Mouse (Mus musculus): Measurements from ENCODE around the gene Gpr108.

The Gpr108 gene

DNA sequence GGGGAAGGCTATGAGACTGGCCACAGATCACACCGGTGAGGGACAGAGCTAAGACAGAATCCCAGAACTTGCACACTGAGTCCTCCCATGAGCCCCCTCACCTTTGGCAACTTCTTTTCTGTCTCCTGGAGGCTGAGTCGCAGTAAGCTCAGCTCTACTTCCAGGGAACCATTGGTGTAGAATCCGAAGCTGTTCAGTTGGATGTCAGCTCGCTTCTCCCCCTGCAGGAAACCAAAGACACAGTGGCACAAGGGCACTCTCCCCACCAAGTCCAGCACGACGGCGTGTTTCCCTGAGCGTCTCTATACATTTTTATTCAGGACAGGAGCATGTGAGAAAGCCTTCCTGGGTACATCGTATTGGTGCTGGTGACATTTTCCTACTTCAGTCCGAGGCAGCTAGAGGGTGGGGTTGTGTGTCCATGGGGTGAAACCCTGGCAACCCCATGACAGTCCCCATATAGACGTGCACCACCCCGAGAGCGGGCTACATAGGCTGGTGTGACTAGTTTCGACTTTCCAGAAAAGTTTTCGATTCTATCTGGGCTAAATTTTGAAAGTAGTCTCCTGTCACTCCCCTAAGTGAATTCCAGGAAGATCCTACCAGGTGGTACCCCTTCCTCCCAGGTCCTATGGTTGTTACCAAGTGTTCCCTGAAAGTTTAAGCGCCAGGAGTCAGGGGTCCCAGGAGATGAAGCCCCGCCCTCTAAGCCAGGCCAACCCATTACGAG, 1.4 kb downstream of the Gpr108 start:
- peak; percentile 33 for DNase-seq (ENCODE audit: low read depth, low spot score)

DNA sequence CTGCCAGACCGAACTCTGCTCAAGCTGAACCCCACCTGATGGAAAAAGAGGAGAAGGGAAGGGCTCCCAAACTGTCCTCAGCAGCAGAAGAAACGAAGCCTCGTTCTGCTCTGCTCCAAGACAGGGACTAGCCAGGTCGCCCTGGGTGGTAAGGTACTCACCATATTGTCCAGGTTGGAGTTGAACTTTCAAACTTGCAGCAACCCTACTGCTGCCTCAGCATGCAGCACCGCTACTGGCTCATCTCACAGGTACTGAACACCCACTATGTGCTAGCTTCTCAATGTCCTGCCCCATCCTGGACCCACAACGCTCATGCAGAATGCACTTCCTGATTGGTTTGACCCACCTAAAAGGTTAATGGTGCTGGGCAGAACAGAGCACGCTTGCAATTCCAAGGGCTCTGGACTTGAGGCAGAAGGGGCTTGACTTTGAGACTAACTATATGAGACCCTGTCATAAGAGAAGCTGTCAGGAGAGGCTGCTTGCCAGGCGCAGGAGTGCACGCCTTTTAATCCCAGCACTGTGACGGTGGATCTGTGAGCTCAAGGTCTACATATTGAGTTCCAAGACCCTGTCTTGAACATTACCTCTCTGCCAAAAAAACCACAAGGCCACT, 2.8 kb downstream of the Gpr108 start:
- no peak for DNase-seq (ENCODE audit: low read depth, low spot score)

DNA sequence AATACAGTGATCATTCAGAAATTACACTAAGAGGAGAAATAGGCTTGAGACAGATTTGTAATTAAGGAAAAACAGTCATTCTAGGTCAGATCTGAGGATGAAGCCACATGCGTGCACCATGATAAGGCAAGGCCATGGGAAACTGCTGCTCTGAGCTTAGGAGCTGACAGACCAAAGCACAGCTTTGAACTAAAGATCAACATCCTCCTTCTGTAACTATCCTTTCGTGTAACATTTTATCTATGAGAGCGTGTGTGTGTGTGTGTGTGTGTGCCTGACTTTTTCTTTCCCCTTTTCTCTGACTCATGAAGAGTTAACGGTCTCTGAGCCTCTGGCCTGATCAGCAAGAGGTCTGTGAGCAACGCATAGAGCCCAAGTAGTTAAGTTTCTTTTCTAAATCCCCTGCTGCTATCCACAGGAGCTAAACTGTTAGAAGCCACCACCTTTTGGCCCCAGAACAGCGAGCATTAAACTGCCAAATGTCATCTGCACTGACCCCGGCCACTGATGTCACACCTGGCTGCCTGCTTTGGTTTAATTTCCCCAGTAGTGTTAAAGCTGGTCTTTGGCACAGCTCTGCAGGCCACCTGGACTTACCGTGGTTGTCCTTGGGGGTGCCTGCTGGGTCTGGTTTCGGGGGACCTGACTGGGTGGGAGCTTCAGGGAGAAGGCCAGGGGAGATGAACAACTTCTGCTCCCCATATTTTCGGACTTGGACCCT, 4.4 kb downstream of the Gpr108 start:
- DNase-seq (ENCODE audit: low read depth, low spot score): no peak

DNA sequence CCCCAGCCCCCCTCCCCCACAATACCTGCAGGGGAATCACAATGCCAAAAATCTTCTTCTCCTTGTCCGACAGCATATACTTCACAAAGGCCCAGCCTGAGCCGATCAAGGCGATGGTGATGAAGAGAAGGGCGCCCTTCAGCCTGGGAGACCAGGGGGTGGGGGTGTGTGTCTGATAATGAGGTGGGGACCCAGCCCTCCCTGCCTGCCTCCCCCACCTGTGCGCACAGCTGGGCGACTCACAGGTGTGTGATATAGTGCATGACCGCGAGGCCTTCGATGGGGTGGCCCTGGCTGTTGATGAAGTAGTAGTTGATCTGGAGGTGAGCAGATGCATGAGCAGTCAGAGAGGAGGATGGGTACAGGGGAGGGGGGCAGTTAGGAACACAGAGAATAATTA, 11.1 kb downstream of the Gpr108 start:
- no peak for DNase-seq (ENCODE audit: low read depth, low spot score)

DNA sequence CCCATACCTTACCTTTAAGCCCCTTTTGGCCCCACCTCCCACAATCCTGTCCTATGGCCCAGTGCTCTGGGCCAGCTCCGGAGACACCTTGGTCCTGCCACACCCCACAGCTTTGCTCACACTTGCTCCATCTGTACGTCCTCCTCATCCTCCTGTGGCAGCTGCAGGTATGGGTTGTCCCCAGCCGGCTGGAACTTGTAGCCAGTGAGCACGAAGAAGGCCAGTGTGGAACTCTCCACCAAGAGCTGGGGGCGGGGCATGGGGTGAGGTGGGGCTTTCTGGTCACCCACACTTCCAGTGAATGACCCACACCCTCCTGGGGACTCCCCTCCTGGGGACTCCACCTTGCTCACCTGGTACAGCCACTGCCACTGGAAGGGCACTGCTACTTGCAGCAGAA, 12.4 kb downstream of the Gpr108 start:
- DNase-seq (ENCODE audit: low read depth, low spot score): no peak

DNA sequence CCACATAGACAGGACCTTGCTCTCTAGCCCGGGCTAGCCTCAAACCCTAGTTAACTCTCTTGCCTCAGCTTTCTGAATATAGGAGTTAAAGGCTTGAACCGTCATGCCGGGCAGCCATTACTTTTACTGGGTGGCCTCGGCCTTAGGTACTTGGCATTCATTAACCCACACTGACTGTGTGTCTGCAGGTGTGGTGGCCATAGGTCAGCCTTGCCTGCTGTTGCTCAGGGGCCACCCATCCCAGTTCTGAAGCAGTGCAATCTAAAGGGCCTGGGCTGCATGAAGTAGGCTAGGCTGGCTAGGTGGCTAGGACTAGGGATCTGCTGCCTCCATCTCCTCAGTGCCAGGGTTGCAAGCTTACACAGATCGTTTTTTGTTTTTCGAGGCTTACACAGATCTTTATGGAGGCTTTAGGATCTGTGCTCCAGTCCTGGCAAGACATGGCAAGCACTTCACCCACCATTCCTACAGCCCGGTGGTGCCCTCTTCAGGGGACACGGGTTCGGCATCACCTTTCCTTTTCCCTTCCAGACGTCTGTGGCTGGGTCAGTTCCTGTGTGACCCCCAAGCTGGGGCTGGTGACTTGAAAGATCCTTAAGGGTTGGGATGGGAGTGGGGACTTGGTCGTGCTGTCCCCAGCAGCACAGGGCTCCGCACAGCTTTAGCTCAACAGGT, 13.9 kb downstream of the Gpr108 start:
- no peak for DNase-seq (ENCODE audit: low read depth, low spot score)

DNA sequence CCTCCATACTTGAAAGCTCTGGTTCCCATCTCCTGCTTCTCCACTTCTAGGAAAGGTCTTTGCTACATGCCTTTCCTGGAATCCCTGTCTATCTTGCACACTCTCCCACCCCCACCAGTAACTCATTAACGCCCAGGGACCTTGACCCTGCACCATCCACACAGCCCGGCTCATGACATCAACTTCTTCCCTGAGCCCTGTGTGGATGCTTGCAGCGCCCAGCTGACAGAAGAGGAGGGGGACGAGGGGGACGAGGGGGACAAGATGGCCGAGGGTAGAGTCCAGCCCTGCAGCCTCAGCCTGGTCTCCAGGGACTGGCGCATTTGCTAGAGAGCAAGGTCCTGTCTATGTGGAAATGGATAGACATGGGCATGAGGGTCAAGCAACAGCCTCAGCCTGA, 15.2 kb downstream of the Gpr108 start:
- DNase-seq (ENCODE audit: low read depth, low spot score): no peak

DNA sequence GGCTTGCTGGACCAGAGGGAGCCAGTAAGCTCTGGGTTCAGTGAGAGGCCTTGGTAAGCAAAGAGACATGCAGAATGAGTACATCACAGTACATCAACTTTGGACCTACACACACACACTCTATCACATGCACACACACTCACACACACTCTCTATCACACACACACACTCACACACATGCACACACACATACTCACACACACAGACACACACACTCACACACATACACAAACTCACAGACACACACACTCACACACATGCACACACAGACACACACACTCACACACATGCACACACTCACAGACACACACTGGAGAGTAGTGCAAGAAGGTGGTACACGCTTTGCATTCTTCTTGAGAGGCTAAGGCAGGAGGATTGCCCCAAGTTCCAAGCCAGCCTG, 16.0 kb downstream of the Gpr108 start:
- no peak for DNase-seq (ENCODE audit: low read depth, low spot score)

DNA sequence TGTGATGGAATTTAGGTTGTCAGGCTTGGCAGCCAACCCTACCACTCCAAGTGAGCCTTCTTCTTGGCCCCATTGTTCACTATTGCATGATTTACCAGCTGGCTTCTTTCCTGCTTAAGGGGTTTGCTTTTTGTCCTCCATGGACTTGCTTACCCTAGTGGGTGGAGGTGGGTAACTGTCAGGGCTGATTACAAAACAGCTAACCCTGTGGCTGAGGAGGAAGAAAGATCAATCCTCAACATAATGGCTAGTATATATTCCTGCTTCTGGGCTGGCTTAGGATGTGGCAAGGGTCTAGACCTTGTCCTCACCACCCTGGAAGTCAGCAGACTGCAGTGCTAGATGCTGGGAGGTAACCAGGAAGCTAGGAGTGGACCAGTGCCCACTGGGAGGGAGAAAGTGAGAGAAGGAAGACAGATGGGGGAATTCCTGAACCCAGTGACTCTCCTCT, 16.9 kb downstream of the Gpr108 start:
- no peak for DNase-seq (ENCODE audit: low read depth, low spot score)

DNA sequence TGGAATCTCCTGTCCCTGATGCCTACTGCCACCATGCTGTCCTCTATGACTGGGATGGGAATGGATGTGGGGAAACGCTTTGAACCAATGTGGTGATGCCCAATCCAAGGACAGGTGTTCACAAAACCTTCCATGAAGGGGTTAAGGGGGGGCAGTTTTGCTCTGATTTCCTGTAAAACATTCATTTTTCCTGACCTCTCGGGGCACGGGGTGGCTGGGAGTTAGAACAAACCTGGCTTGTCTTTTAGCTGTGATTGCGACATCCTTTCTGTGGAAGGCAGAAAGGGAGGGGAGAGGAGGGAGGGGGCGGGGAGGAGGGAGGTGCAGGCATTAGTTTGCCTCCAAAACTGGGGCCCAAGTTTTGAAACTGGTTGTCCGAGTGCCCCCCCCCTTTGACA, 17.5 kb downstream of the Gpr108 start:
- DNase-seq (ENCODE audit: low read depth, low spot score): no peak

DNA sequence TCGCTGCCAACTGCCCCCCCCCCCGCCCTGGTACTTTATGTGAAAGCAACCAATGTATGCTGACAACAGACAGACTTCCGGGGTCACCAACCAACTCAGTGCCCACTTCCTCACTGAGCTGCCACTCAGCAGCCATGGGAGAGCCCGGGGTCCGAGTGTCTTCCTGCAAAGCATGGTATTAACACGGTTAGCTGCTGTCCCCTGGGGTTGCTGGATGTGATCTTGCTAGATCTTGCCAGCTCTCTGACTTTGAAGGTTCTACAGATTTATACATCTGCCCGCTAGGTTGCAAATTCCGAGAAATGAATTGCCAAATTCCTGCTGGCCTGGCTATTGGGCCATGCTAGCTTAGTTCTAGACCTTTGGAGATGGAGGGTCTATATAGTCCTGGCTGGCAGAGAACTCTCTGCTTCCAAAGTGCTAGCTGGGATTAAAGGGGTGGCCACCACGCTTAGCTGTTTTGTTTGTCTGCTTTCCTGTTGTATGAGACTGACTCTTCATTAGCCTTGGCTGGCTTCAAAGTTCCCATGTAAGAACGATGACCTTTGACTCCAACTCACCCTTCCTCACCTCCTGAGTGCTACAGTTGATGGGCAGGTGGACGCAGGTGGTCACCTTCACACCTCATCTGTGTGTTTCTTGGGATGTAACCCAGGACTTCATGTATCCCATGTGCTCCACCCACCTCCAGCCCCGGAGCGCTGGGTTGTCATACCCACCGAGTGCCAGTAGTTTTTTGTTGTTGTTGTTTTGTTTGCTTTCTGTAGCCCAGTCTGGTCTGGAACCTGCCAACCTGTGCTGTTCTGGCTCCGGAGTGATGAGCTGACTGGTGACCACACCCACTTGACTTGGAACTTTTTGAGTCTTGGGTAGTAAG, 18.2 kb downstream of the Gpr108 start:
- no peak for DNase-seq (ENCODE audit: low read depth, low spot score)

DNA sequence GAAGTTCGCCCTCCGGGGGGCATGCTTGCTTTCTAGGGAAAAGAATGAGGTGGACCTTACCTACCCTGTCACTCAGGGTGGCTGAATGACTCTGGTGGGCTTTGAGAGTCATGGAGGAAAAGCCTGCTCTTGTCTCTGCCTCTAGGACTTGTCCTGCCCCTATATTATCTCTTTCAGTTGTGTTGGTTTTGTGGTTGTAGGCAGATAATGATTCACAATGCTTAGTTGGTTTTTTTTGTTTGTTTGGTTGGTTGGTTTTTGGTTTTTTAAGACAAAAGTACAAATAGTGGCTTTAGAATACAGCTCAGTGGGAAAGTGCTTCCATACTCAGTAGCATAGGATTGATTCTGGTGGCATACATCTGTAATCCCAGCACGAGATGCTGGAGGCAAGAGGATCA, 19.4 kb downstream of the Gpr108 start:
- no peak for DNase-seq (ENCODE audit: low read depth, low spot score)

DNA sequence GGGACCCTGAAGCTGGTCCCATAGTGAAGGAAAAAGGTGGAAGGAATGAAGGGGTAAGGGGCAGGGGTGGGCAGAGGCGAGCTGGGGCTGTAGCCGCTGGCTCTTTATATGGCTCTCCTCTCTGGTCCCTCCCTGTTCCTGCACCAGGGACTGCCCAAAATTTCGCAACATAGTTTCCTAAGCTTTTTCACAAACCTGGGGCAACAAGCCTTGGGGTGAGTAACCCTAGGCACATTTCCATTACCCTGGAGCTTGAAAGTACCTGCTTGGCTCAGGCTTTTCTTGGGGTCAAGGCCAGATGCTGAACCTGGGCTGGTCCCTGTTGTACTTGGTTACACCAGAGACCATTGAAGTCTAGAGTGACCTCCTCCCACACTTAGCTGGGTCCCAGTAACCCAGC, 20.2 kb downstream of the Gpr108 start, which contains the start of gene C3:
Gene C3, minus strand, starts transcription at position 123 of the 400 bp plus-strand sequence.
- DNase-seq (ENCODE audit: low read depth, low spot score): no peak

DNA sequence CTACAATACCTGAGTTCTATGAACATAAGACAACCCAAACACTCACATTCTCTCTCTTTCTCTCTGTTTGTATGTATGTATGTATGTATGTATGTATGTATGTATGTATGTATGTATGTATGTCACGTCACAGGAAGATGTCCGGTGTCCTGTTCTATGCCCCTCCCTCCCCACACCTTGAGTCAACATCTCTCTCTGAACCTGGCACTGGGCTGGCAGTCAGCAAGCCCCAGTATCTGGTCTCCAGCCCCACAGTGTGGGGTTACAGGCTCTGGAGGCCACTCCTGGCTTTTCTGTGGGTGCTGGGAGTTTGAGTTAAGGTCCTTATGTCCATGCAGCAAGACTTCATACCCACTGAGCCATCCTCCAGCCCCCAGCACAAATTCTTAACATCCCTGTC, 20.8 kb downstream of the Gpr108 start:
- DNase-seq (ENCODE audit: low read depth, low spot score): no peak

DNA sequence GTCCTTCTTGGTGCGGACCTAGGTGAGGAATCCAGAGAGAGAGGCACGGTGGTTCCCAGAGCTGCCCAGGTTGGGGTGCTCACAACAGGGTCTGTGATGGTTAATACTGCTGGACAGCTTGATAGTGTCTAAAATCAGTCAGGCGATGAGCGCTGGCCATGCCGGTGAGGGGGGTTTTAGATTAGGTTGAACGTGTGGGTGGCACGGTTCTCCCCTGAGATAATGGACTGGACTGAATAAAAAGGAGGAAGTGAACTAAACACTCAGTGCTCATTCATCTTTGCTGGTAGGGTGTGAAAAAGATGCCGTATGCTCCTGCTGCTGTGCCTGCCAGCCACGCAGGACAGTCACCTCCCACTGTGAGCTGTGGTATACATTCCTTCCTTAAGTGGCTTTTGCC, 24.9 kb downstream of the Gpr108 start:
- no peak for DNase-seq (ENCODE audit: low read depth, low spot score)

DNA sequence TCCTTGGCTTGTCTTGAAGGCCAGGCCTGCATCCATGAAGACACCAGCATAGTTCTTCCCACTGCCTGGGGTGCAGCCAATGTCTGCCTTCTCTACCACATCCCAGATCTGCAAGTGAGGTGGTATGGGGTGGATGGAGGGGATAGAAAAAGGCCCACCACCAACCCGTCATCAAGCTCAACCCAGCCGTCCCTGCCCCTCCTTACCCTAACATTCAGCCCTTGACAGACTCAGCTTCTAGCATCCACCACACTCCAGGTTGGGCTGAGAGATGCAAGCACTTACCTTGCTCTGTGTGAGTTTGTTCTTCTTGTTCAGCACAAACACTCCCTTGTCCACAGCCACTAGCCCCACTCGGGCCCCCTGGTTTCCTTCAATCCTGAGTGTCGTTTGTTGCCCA, 26.3 kb downstream of the Gpr108 start:
- no peak for DNase-seq (ENCODE audit: low read depth, low spot score)

DNA sequence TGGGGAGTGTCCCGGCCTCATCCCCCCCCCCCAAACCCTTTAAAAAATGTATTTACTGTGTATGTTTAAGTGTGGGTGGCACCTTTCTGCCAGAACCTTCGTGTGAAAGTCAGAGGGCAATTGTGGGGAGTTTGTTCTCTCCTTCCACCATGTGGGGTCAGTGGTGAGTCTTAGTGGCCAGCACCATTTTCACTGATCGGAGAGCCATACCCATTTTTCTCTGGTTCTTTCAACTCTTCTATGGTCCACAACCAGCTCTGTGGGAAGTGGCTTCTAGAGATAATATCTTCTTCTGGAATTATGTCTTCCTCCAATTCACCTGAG, 28.4 kb downstream of the Gpr108 start:
- DNase-seq (ENCODE audit: low read depth, low spot score): peak; percentile 46

DNA sequence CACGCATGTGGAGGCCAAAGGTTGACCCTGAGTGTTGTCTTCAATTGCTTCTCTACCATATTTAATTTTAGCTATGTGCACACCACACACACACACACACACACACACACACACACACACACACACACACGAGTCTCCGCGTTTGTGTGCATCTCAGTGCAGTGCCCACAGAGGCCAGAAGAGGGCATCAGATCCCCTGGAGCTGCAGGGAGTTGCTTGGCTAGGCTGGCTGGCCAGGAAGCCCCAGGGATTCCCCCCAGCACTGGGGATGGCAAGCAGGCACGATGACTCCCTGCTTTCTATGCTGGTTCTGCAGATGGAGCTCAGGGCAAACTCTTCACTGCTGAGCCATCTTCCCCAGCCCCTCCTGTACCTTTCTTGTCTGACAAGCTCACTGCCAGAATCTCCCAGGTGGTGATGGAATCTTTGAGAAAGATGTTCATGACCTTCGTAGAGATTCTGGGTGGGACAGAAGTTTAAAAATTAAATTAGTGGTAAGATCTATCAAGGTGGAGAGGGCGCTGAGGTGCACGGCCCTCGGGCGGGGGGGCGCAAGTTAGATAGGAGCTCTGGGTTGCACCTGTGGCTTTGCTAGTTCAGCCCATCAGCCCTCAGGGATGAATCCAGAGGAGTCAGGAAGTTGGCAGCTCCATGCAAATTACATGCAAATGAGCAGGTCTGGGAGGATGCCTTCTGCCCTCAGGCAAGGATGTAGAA, 28.9 kb downstream of the Gpr108 start:
- DNase-seq (ENCODE audit: low read depth, low spot score): peak; percentile 57

DNA sequence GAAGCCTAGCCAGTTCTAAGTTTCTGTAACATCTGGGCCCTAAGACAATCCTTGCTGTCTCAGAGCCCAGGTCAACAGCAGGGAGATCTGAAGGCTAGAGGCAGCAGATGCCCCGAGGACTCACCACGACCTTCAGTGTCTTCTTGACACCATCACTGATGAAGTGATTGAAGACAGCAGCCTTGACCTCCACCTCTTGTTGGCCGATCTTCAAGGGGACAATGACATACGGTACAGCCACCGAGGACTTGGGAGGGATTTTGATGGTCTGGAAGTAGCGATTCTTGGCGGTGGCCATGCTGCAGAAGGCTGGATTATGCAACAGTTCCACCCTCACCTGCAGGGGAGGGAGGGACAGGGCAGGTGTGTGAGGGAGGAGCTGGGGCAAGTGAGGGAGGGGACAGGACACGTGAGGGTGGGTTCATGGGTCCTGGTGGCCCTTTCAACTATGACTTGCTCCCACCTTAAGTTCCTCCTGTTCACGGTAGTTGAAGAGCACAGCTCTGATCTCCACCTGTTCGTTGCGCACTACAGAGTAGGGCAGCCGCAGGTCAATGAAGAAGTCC, 29.8 kb downstream of the Gpr108 start:
- DNase-seq (ENCODE audit: low read depth, low spot score): no peak

DNA sequence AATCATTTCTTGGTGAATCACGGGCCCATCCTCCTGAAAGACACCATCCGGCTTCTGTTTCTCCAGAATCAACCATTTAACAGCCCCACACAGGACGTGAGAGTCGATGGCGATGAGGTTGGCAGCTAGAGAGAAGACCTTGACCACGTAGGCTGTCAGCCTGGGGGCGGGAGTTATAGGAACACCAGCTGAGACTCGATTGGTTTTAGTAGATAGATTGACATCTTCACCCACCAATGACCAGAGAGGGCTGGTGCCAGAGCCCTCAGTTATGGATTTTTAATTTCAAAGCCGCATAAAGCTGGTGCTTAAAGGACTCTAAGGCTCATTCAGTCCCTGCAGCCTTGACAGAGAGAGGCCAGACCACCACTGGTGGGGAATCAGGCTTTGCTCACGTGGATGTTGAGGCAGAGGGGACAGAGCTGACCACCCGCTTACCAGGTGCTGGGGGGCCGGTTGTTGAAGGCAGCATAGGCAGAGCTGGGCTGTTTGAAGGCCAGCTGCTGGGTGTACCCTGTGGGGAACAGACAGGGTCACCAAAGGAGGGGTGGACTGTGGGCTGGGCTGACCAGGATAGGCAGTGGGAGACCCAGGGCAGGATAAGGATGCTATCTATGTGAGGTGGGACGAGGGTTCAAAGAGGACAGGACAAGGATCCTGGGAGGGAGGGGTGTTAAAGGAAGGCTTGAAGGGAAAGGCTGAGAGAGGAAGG, 33.4 kb downstream of the Gpr108 start:
- DNase-seq (ENCODE audit: low read depth, low spot score): peak; percentile 46

Measured in ES-CJ7 (cell line).